18 mouse cellular contexts compared by ENCODE assay signal in the genomic region with DNA sequence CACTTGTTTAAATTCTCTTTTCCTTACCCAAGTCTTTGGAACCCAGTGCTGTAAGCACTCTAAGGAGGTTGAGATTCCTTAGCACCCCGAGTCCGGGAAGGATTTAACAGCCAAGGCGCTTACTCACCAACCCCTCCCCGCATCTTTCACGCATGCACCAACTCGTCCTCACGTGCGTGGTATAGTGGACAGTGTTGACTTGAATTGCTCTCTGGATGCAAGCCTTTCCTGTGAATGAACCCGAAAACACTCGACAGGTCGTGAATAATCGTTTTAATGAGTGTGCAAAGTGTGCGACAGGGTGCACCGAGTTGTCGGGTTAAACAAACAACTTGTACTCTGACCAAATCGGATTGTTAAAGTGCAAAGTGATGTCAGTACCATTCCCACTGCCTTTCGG. TPM values are rescaled to one million over a fixed set of nuclear protein-coding genes. Genes with fewer than 3 reads are reported as not detected.
DNase-seq lines count a peak whose midpoint lies in the region; ATAC-seq and TF ChIP-seq lines count a peak whose summit lies in the region.
"Had no signal": no experiment of that assay in that cellular context is flagged by ENCODE, and none has a peak within 500 bp of the region (broad histone marks: within the 10 kb centered on the region; RNA-seq: fewer than 3 reads in every experiment).

No protein-coding gene starts in this region.

- TF ChIP-seq CTCF in left cerebral cortex, adult 2 months (IDR thresholded peaks at IDR 0.05), result no peak

- H3K9ac ChIP-seq in forebrain, embryonic 14.5 days (ENCODE audit: low read length), result peak overlapping the region; percentile 88
- H3K9ac ChIP-seq: kidney, embryonic 15.5 days; neural tube, embryonic 12.5 days had no signal

- no peaks in the 10 kb centered on the region for H3K9me3 ChIP-seq in forebrain, embryonic 14.5 days (replicated peaks; ENCODE audit: control insufficient read depth, low read length)
- H3K9me3 ChIP-seq: kidney, embryonic 15.5 days; neural tube, embryonic 12.5 days had no signal

- H3K4me1 ChIP-seq in forebrain, embryonic 14.5 days (ENCODE audit: control insufficient read depth, insufficient read depth, low read length), result peaks cover 11% of the 10 kb centered on the region
- H3K4me1 ChIP-seq: neural tube, embryonic 12.5 days had no signal

- under 1% methylated on average over 17 of the region's 17 CpGs for WGBS in forebrain, embryonic 14.5 days

- H3K4me2 ChIP-seq in forebrain, embryonic 14.5 days (ENCODE audit: low read length), result peak overlapping the region; percentile 74
- H3K4me2 ChIP-seq: kidney, embryonic 15.5 days; liver, embryonic 11.5 days; neural tube, embryonic 12.5 days had no signal

- H3K27ac ChIP-seq in left cerebral cortex, adult 2 months, result peak overlapping the region; percentile 98
- peak overlapping the region; percentile 95 for H3K27ac ChIP-seq in forebrain, embryonic 14.5 days (ENCODE audit: low read depth, low read length)
- H3K27ac ChIP-seq: heart, adult 2 months; kidney, embryonic 15.5 days; neural tube, embryonic 12.5 days had no signal

- intact Hi-C loops in left cerebral cortex, adult 2 months (cut with DNase I), result loop anchor here (5.0 kb wide), 3 partner anchors 717 to 887 kb away; no protein-coding TSS in a partner anchor
- intact Hi-C loops in left cerebral cortex, postnatal 4 days (cut with DNase I), result loop anchor here (5.0 kb wide), 3 partner anchors 557 to 797 kb away; no protein-coding TSS in a partner anchor

- H3K27me3 ChIP-seq in forebrain, embryonic 14.5 days (replicated peaks; ENCODE audit: control insufficient read depth, insufficient read depth, low read length), result peaks cover 3% of the 10 kb centered on the region; the same call in 1 of the 2 replicates

- peaks cover 40% of the 10 kb centered on the region for H3K36me3 ChIP-seq in forebrain, embryonic 14.5 days (ENCODE audit: control insufficient read depth, insufficient read depth, low read length)
- H3K36me3 ChIP-seq: G1E; kidney, embryonic 15.5 days; neural tube, embryonic 12.5 days had no signal

- DNase-seq in left cerebral cortex, adult 2 months (ENCODE audit: extremely low spot score in 1 of 2, low spot score in 2 of 2), result peak; percentile 39 to 57
- no peak for DNase-seq in left cerebral cortex, postnatal 4 days
- peak; percentile 83 for DNase-seq in NIH3T3 (ENCODE audit: low read depth)
- DNase-seq in embryo, embryonic 10 days (ENCODE audit: low spot score), result peak; percentile 39
- DNase-seq in forebrain, embryonic 14.5 days (ENCODE audit: low spot score), result peak; percentile 85
- DNase-seq in thymus, postnatal 14 days, result no peak
- DNase-seq in testis, postnatal 14 days (ENCODE audit: low spot score), result no peak
- DNase-seq: adrenal gland, postnatal 25 days; heart, adult 2 months had no signal

- ATAC-seq in forebrain, embryonic 14.5 days, result peak; percentile 47

- H3K4me3 ChIP-seq in left cerebral cortex, adult 2 months, result peak overlapping the region; percentile 72
- peak overlapping the region; percentile 41 for H3K4me3 ChIP-seq in forebrain, embryonic 14.5 days (ENCODE audit: low read depth, low read length)
- H3K4me3 ChIP-seq: erythroblast, embryonic 14.5 days; heart, adult 2 months; kidney, embryonic 15.5 days; neural tube, embryonic 12.5 days had no signal

RNA-seq across cellular contexts. Expression of a gene that starts 9.9 kb away (rescaled TPM):
- 1 to 10 TPM; 6.9 to 8.6 TPM for total RNA-seq in left cerebral cortex, adult 2 months (2021)
- 10 to 100 TPM; 21.5 to 23.5 TPM for total RNA-seq in left cerebral cortex, postnatal 4 days (2021)
- polyA plus RNA-seq in forebrain, embryonic 14.5 days (2014; fragmentation: Nextera tagmentation; extraction: Ambion mirVana), result 2.2 and 3.6 TPM in 2 replicates
- total RNA-seq: adrenal gland, postnatal 25 days; gastrocnemius, adult 18-20 months; heart, adult 2 months; megakaryocyte-erythroid progenitor cell, adult 5-6 weeks had no signal
- polyA plus RNA-seq: erythroblast, embryonic 14.5 days; G1E; heart, adult 2 months; heart, postnatal 0 days; kidney, embryonic 15.5 days; liver, embryonic 11.5 days; lung, embryonic 16.5 days; neural tube, embryonic 12.5 days had no signal

RNA-seq across cellular contexts. Expression of a gene that starts 12.4 kb away (rescaled TPM):
- 100 to 1,000 TPM; 111 to 112 TPM for total RNA-seq in left cerebral cortex, adult 2 months (2021)
- total RNA-seq in left cerebral cortex, postnatal 4 days (2021), result 100 to 1,000 TPM; 247 to 249 TPM
- 72.6 and 77.7 TPM in 2 replicates for polyA plus RNA-seq in forebrain, embryonic 14.5 days (2014; fragmentation: Nextera tagmentation; extraction: Ambion mirVana)
- total RNA-seq: adrenal gland, postnatal 25 days; gastrocnemius, adult 18-20 months; heart, adult 2 months; megakaryocyte-erythroid progenitor cell, adult 5-6 weeks had no signal
- polyA plus RNA-seq: G1E; heart, postnatal 0 days; kidney, embryonic 15.5 days; neural tube, embryonic 12.5 days had no signal

Comparison
In these comparisons a context has a peak if more than half of its experiments do, and no peak if none do; other contexts are left out.
1. DNase-seq: peak in left cerebral cortex, adult 2 months (2 of 2), NIH3T3 (single experiment), embryo, embryonic 10 days (single experiment) and forebrain, embryonic 14.5 days (single experiment); none in left cerebral cortex, postnatal 4 days (single experiment), thymus, postnatal 14 days (single experiment) and testis, postnatal 14 days (single experiment).